Mouse (Mus musculus): ENCODE data around the gene Mrps35. TPM values are rescaled to one million over a fixed set of nuclear protein-coding genes. Genes with fewer than 3 reads are reported as not detected.

Mrps35 gene
- polyA plus RNA-seq, 1 experiment from 2014 or later = 89.3 TPM

DNA sequence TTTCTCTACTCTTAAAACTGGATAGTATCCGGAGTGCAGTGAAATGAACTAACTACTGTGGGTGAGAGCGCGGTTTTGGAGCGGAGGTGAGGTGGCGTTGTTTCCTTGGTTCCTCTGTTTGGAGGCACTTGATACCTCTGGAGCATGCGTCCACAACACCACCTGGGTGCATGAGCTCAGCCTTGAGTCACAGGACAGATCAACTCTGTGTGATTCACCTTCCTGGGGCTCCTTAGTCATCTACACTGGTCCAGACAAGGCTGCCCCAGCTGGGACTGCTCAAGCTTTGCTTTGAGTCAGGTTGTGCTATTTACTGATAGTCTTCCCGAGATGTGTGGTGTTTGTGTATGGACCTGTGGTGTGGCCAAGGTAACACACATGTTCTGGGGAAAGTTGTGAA, 75.2 kb downstream of the Mrps35 start:
- H3K4me1 ChIP-seq (ENCODE audit: control insufficient read depth, insufficient read depth, low read length) = no peaks in the 10 kb centered on the region
- H3K27me3 ChIP-seq (replicated peaks; ENCODE audit: control insufficient read depth, insufficient read depth, low read length) = no peaks in the 10 kb centered on the region
- H3K9ac ChIP-seq (ENCODE audit: low read depth, low read length) = no peak overlapping the region
- no peak overlapping the region for H3K4me2 ChIP-seq (ENCODE audit: low read depth, low read length)
- H3K9me3 ChIP-seq (ENCODE audit: control insufficient read depth, low read length) = no peaks in the 10 kb centered on the region
- no peak for ATAC-seq (ENCODE audit: low read depth)
- no peak overlapping the region for H3K4me3 ChIP-seq (ENCODE audit: low read depth, low read length)
- WGBS = 98% methylated on average over 7 of the region's 7 CpGs
- H3K36me3 ChIP-seq (ENCODE audit: control insufficient read depth, insufficient read depth, low read length) = peaks cover 3% of the 10 kb centered on the region; the same call in 1 of the 2 replicates
- no peak overlapping the region for H3K27ac ChIP-seq (replicated peaks; ENCODE audit: low read depth, low read length)
- no peak for DNase-seq (ENCODE audit: low spot score)

DNA sequence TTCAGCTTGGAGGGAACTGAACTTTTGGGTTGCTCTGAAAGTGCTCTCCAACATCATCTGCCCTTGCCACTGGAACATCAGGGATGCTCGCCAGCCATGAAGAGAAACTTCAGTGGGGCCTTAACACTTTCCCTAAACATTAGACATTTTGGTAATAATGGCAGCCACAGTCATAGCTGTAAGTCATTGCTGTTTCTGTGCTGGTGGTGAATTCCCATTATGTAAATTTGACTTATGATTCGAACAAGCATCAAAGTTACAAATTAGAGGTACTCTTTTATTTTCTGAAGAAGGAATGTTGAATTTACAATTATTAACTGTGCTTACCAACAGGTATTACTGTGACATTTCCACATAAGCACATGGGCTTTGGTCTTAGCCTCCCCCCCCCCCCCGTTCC, 75.6 kb downstream of the Mrps35 start:
- WGBS = 83% methylated on average over 3 of the region's 3 CpGs

DNA sequence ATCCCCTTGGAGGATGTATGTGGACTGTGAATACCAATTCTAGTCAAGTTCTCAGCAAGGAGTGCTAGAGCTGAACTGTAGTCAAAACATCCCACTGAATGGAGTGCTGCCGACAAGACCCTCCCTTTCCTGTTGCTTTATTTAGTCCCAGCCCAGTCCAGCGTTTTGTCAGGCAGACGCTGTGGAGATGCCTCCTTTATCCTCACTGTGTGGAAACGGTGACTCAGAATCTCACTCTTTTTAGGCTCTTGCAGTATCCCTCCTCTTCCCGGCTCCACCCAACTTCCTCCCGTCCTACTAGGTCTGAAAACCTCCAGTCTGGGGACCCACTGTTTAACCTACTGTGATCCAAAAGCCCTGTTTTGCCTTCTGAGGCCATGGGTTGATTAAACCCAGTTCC, 78.8 kb downstream of the Mrps35 start:
- no peaks in the 10 kb centered on the region for H3K36me3 ChIP-seq (ENCODE audit: control insufficient read depth, insufficient read depth, low read length)
- no peak overlapping the region for H3K4me2 ChIP-seq (ENCODE audit: low read depth, low read length)
- no peaks in the 10 kb centered on the region for H3K27me3 ChIP-seq (replicated peaks; ENCODE audit: control insufficient read depth, insufficient read depth, low read length)
- no peaks in the 10 kb centered on the region for H3K4me1 ChIP-seq (ENCODE audit: control insufficient read depth, insufficient read depth, low read length)
- WGBS = 46% methylated on average over 6 of the region's 6 CpGs
- ATAC-seq (ENCODE audit: low read depth) (no peak), DNase-seq (ENCODE audit: low spot score) (no peak)
- no peak overlapping the region for H3K9ac ChIP-seq (ENCODE audit: low read depth, low read length)
- no peak overlapping the region for H3K4me3 ChIP-seq (ENCODE audit: low read depth, low read length)
- no peak overlapping the region for H3K27ac ChIP-seq (replicated peaks; ENCODE audit: low read depth, low read length)
- no peaks in the 10 kb centered on the region for H3K9me3 ChIP-seq (ENCODE audit: control insufficient read depth, low read length)

More for the DNA sequence above, 75.6 kb downstream of the Mrps35 start:
- ATAC-seq (ENCODE audit: low read depth) = no peak
- Histone ChIP-seq H3K9ac (ENCODE audit: low read depth, low read length) (no peak overlapping the region), H3K4me1 (ENCODE audit: control insufficient read depth, insufficient read depth, low read length) (no peaks in the 10 kb centered on the region), H3K9me3 (ENCODE audit: control insufficient read depth, low read length) (no peaks in the 10 kb centered on the region), H3K36me3 (ENCODE audit: control insufficient read depth, insufficient read depth, low read length) (no peaks in the 10 kb centered on the region), H3K27ac (replicated peaks; ENCODE audit: low read depth, low read length) (no peak overlapping the region), H3K27me3 (replicated peaks; ENCODE audit: control insufficient read depth, insufficient read depth, low read length) (no peaks in the 10 kb centered on the region), H3K4me3 (ENCODE audit: low read depth, low read length) (no peak overlapping the region), H3K4me2 (ENCODE audit: low read depth, low read length) (no peak overlapping the region)
- no peak for DNase-seq (ENCODE audit: low spot score)

Other genes starting within 250 kb of the Mrps35 start
- 2.6 and 4.1 TPM in 2 replicates for gene Arntl2, start 246.7 kb upstream of the Mrps35 start, polyA plus RNA-seq (2014; fragmentation: Nextera tagmentation; extraction: Ambion mirVana)
- gene Smco2, start 192.7 kb upstream of the Mrps35 start, polyA plus RNA-seq (2014; fragmentation: Nextera tagmentation; extraction: Ambion mirVana) = not detected in 2 replicates
- gene Ppfibp1, start 154.3 kb upstream of the Mrps35 start, polyA plus RNA-seq (2014; fragmentation: Nextera tagmentation; extraction: Ambion mirVana) = 55.5 and 59.2 TPM in 2 replicates
- gene 1700034J05Rik, start 88.3 kb upstream of the Mrps35 start, polyA plus RNA-seq (2014; fragmentation: Nextera tagmentation; extraction: Ambion mirVana) = 0.31 and 0.57 TPM in 2 replicates
- gene Rep15, start 10.2 kb upstream of the Mrps35 start, polyA plus RNA-seq (2014; fragmentation: Nextera tagmentation; extraction: Ambion mirVana) = 1.00 and 1.4 TPM in 2 replicates
- gene Mansc4, start 44.3 kb downstream of the Mrps35 start, polyA plus RNA-seq (2014; fragmentation: Nextera tagmentation; extraction: Ambion mirVana) = 0.48 and 1.5 TPM in 2 replicates
- 12.5 and 13.3 TPM in 2 replicates for gene Klhl42, start 48.6 kb downstream of the Mrps35 start, polyA plus RNA-seq (2014; fragmentation: Nextera tagmentation; extraction: Ambion mirVana)
- gene Pthlh, start 221.4 kb downstream of the Mrps35 start, polyA plus RNA-seq (2014; fragmentation: Nextera tagmentation; extraction: Ambion mirVana) = 11.1 and 11.5 TPM in 2 replicates